Mouse (Mus musculus): Measurements from ENCODE around the gene Ngrn.

GRCm38 (mm10) chr7:80257706-80258105 is 3.3 kb upstream of the Ngrn start:
- TF ChIP-seq POLR2A (IDR thresholded peaks at IDR 0.05; ENCODE audit: borderline replicate concordance, control insufficient read depth, low read depth, low read length) (no peak), CTCF (IDR thresholded peaks at IDR 0.05; ENCODE audit: control insufficient read depth, insufficient read depth, low read length) (no peak)
